Mouse (Mus musculus): ENCODE data around the gene Ccser1. TPM values are rescaled to one million over a fixed set of nuclear protein-coding genes. Genes with fewer than 3 reads are reported as not detected.

Ccser1 gene
- polyA plus RNA-seq, 1 experiment from 2014 or later: 6.6 TPM

DNA sequence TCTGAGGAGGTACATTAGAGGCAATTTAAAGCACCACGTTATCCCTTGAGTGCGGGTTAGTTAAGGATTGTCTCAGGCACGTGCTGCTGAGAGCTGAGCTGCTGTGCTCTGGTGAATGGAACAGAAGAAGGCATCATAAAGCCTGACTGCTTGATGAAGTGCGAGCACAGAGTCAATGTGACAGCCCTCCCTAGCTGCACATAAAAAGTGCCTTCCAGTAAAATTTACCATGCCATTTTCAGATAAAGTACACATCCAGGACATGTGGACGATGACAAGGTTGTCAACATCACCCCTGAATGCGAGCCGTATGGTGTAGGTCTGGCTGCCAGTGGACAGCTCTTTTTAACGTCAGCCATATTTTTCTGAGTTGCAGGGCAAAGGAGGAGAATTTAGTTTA lies 35.6 kb downstream of the Ccser1 start:
- Histone ChIP-seq H3K4me3 (ENCODE audit: low read depth, low read length) (no peak overlapping the region), H3K4me1 (replicated peaks; ENCODE audit: control insufficient read depth, insufficient read depth, low read length) (no peaks in the 10 kb centered on the region), H3K27ac (ENCODE audit: low read depth, low read length) (no peak overlapping the region), H3K27me3 (replicated peaks; ENCODE audit: control insufficient read depth, insufficient read depth, low read length) (no peaks in the 10 kb centered on the region), H3K36me3 (ENCODE audit: control insufficient read depth, insufficient read depth) (peaks cover 3% of the 10 kb centered on the region; the same call in 1 of the 2 replicates), H3K9ac (ENCODE audit: low read depth, low read length) (no peak overlapping the region), H3K9me3 (ENCODE audit: control insufficient read depth) (no peaks in the 10 kb centered on the region), H3K4me2 (replicated peaks; ENCODE audit: low read depth) (no peak overlapping the region)
- 65% methylated on average over 8 of the region's 8 CpGs for WGBS
- TF ChIP-seq CTCF (IDR thresholded peaks at IDR 0.05; ENCODE audit: low read depth): no peak
- no peak for ATAC-seq

DNA sequence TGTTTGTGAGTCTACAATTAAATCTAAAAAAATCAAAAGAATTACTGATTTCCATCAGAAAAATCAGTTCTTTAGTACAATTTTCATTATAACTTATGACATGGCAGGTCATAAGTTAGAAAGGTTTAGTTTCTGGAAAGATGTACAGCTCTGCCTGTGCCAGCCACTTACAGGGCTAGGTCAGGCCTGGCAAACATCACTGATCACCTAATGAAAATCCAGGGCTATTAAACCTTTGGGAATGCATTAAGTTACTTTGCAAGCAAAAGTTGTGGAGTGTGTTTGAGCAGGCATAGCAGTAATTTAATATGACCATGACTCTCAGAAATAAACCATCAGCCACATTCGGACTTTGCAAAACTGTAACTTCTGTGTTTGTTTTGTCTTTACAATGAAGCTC lies 36.4 kb downstream of the Ccser1 start:
- Histone ChIP-seq H3K27me3 (replicated peaks; ENCODE audit: control insufficient read depth, insufficient read depth, low read length) (no peaks in the 10 kb centered on the region), H3K4me1 (replicated peaks; ENCODE audit: control insufficient read depth, insufficient read depth, low read length) (no peaks in the 10 kb centered on the region), H3K4me2 (replicated peaks; ENCODE audit: low read depth) (no peak overlapping the region), H3K36me3 (ENCODE audit: control insufficient read depth, insufficient read depth) (peaks cover 3% of the 10 kb centered on the region; the same call in 1 of the 2 replicates), H3K4me3 (ENCODE audit: low read depth, low read length) (no peak overlapping the region), H3K9ac (ENCODE audit: low read depth, low read length) (no peak overlapping the region), H3K9me3 (ENCODE audit: control insufficient read depth) (no peaks in the 10 kb centered on the region), H3K27ac (ENCODE audit: low read depth, low read length) (no peak overlapping the region)
- no peak for ATAC-seq
- TF ChIP-seq CTCF (IDR thresholded peaks at IDR 0.05; ENCODE audit: low read depth): no peak
- 66% methylated on average over 1 of the region's 1 CpGs for WGBS

DNA sequence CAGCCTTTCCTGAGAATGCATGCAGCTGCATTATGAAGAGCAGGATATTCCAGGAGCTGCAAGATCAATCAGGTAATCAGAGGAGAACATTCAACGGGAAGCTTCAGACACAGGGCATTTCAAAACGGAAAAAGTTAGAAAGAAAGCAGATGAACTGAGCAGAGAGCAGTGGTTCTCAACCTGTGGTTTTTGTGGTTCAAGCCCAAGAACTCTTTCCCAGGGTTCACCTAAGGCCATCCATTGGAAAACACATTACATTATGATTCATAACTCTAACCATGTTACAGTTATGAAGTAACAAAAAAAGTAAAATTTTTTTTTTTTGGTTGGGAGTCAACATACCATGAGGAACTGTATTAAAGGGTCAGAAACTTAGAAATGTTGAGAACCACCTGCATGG lies 37.6 kb downstream of the Ccser1 start:
- no peak overlapping the region for H3K9ac ChIP-seq (ENCODE audit: low read depth, low read length)
- H3K4me3 ChIP-seq (ENCODE audit: low read depth, low read length): no peak overlapping the region
- TF ChIP-seq CTCF (IDR thresholded peaks at IDR 0.05; ENCODE audit: low read depth): no peak
- no peak for ATAC-seq
- no peaks in the 10 kb centered on the region for H3K4me1 ChIP-seq (replicated peaks; ENCODE audit: control insufficient read depth, insufficient read depth, low read length)
- WGBS: 62% methylated on average over 2 of the region's 2 CpGs
- peaks cover 3% of the 10 kb centered on the region; the same call in 1 of the 2 replicates for H3K36me3 ChIP-seq (ENCODE audit: control insufficient read depth, insufficient read depth)
- no peaks in the 10 kb centered on the region for H3K9me3 ChIP-seq (ENCODE audit: control insufficient read depth)
- no peak overlapping the region for H3K4me2 ChIP-seq (replicated peaks; ENCODE audit: low read depth)
- H3K27me3 ChIP-seq (replicated peaks; ENCODE audit: control insufficient read depth, insufficient read depth, low read length): no peaks in the 10 kb centered on the region
- no peak overlapping the region for H3K27ac ChIP-seq (ENCODE audit: low read depth, low read length)

DNA sequence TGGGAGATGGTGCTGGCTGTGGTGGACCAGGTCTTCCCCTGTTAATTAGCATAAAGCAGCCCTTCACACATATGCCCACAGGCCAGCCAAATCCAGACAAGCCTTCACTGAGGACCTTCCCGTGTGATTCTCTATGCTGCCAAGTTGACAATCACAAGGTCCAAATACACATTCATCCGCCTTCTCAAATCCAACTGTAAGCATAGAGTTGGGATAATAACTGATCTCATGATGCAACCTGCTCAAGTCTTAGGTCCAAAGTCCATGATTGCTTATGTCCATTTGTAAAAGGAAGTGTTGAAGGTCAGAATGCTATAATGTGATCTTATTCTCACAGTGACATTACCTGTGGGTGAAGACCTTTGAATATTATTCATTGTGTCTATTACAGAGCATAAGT lies 43.4 kb downstream of the Ccser1 start:
- Histone ChIP-seq H3K27me3 (replicated peaks; ENCODE audit: control insufficient read depth, insufficient read depth, low read length) (no peaks in the 10 kb centered on the region), H3K27ac (ENCODE audit: low read depth, low read length) (peak overlapping the region; percentile 71), H3K4me3 (ENCODE audit: low read depth, low read length) (no peak overlapping the region), H3K36me3 (ENCODE audit: control insufficient read depth, insufficient read depth) (no peaks in the 10 kb centered on the region), H3K9ac (ENCODE audit: low read depth, low read length) (no peak overlapping the region), H3K4me2 (replicated peaks; ENCODE audit: low read depth) (peak overlapping the region; percentile 37), H3K9me3 (ENCODE audit: control insufficient read depth) (no peaks in the 10 kb centered on the region), H3K4me1 (replicated peaks; ENCODE audit: control insufficient read depth, insufficient read depth, low read length) (no peaks in the 10 kb centered on the region; the same call in 1 of the 2 replicates)
- peak; percentile 91 for ATAC-seq
- TF ChIP-seq CTCF (IDR thresholded peaks at IDR 0.05; ENCODE audit: low read depth): no peak
- 29% methylated on average over 2 of the region's 2 CpGs for WGBS

DNA sequence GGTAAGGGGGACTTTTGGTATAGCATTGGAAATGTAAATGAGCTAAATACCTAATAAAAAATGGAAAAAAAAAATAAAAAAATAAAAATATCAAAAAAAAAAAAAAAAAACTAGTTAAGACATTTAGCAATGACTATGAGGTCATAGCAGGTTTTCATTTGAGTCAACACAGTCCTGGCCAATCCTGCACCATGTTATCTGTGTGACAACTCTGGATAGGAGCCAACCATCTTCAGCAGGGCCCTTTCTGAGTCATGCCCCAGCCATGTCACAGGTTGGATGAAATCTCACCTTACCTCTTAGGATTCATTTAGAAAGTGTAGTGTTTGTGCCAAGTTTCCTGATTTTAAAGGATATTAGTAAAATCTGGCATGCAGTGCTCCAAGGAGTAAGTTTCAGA lies 45.2 kb downstream of the Ccser1 start:
- ATAC-seq: peak; percentile 65; the same call in 1 of the 2 replicates

DNA sequence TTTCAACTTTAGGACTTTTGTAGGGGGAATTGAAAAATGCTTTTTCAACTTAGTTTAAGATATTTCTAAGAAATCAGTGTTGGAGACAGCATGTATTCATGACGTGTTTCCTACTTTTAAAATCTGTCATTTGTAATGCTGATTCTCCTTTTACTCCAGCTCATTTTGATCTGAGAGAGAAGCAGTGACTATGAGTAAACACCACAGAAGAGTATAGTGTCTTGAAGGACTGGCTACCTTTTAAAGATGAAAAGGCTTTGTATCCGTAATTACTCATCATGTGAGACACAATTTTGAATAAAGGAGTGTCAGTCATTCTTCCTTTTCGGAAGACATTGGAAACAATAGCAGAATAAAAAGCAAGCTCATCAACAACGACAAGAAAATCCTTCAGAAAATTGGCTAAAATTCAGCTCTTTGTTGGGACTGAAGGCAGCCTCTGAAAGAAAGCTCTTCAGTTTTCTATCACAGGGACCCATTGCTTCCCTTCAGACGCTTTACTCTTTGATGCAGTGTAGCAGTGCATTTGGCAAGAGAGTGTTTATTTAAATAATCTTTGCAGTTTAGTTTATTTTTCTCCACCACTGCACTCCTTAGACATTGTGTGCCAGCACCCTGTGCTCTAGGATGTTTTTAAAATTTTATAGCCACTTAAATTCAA lies 50.1 kb downstream of the Ccser1 start:
- H3K4me2 ChIP-seq (replicated peaks; ENCODE audit: low read depth): no peak overlapping the region
- no peak overlapping the region for H3K4me3 ChIP-seq (ENCODE audit: low read depth, low read length)
- TF ChIP-seq CTCF (IDR thresholded peaks at IDR 0.05; ENCODE audit: low read depth): no peak
- no peaks in the 10 kb centered on the region; the same call in 1 of the 2 replicates for H3K4me1 ChIP-seq (replicated peaks; ENCODE audit: control insufficient read depth, insufficient read depth, low read length)
- no peak overlapping the region for H3K9ac ChIP-seq (ENCODE audit: low read depth, low read length)
- no peak overlapping the region for H3K27ac ChIP-seq (ENCODE audit: low read depth, low read length)
- no peak for ATAC-seq
- H3K9me3 ChIP-seq (ENCODE audit: control insufficient read depth): no peaks in the 10 kb centered on the region
- WGBS: 65% methylated on average over 5 of the region's 5 CpGs
- H3K27me3 ChIP-seq (replicated peaks; ENCODE audit: control insufficient read depth, insufficient read depth, low read length): no peaks in the 10 kb centered on the region
- H3K36me3 ChIP-seq (ENCODE audit: control insufficient read depth, insufficient read depth): no peaks in the 10 kb centered on the region

More for the DNA sequence above, 45.2 kb downstream of the Ccser1 start:
- no peak for TF ChIP-seq CTCF (IDR thresholded peaks at IDR 0.05; ENCODE audit: low read depth)
- Histone ChIP-seq H3K4me1 (replicated peaks; ENCODE audit: control insufficient read depth, insufficient read depth, low read length) (no peaks in the 10 kb centered on the region; the same call in 1 of the 2 replicates), H3K9me3 (ENCODE audit: control insufficient read depth) (no peaks in the 10 kb centered on the region), H3K9ac (ENCODE audit: low read depth, low read length) (no peak overlapping the region), H3K4me3 (ENCODE audit: low read depth, low read length) (no peak overlapping the region), H3K36me3 (ENCODE audit: control insufficient read depth, insufficient read depth) (no peaks in the 10 kb centered on the region), H3K27ac (ENCODE audit: low read depth, low read length) (no peak overlapping the region), H3K4me2 (replicated peaks; ENCODE audit: low read depth) (no peak overlapping the region), H3K27me3 (replicated peaks; ENCODE audit: control insufficient read depth, insufficient read depth, low read length) (no peaks in the 10 kb centered on the region)

Data from intestine, postnatal 0 days (tissue).